Mouse (Mus musculus): ENCODE results near the gene Stx7.
A peak's percentile ranks its signal among the peaks of the same experiment; 100 is the strongest.

Gene Stx7

DNA sequence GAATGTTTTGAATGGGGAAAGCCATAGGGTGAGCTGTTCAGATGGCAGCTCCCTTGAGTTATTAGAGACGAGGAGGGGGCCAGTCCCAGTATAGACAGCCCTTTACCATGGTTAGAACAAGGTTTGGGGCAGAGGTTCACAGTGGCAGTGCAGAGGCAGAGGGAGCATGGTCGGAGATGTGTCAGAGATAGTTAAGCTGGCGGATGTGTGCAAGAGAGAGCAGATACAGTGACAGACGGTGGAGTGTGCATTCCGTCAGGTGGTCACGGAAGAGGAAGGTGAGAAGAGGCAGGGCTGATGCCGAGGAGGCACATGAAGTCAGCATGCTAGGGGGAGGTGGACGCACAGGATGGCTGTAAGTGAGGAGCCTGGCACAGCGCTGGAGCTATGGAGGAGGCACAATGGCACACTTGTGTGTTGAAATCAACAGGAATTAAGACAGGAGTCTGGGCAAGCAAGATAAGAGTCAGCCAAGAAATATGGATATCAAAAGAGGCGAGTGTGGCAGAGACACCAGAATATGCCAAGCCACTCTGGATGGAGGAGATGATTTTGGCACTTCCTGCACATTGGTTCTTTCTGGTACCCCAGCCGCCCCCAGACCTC, 19.0 kb downstream of the Stx7 start:
- no peak for DNase-seq

GRCm38 (mm10) chr10:24168854-24169253, 19.8 kb downstream of the Stx7 start:
- no peak for DNase-seq

DNA sequence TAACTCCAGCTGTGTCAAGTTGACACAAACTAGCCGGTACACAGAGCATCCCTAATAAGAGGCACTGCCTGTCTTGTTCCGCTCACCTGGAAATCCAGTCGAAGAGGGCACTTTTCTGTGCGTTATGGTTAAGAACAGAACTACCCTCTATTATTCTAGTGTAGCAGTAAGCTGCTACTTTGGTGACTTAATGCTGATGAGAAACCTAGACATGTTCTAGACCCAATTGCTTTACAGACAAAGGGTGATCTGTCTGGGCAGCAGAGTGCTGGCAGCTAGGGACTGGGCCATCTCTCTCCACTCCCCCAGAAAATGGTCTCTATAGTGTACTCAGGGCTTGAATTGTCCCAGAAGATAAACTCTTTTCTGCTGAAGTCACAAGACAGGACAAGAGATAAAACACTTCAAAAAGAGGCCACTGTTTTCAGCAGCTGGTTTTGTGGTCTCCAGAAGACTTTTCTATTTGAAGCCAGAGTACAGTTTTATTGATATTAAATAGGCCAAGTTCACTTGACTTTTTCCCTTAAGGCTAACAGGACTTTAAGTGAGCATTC, 22.9 kb downstream of the Stx7 start:
- no peak for DNase-seq

DNA sequence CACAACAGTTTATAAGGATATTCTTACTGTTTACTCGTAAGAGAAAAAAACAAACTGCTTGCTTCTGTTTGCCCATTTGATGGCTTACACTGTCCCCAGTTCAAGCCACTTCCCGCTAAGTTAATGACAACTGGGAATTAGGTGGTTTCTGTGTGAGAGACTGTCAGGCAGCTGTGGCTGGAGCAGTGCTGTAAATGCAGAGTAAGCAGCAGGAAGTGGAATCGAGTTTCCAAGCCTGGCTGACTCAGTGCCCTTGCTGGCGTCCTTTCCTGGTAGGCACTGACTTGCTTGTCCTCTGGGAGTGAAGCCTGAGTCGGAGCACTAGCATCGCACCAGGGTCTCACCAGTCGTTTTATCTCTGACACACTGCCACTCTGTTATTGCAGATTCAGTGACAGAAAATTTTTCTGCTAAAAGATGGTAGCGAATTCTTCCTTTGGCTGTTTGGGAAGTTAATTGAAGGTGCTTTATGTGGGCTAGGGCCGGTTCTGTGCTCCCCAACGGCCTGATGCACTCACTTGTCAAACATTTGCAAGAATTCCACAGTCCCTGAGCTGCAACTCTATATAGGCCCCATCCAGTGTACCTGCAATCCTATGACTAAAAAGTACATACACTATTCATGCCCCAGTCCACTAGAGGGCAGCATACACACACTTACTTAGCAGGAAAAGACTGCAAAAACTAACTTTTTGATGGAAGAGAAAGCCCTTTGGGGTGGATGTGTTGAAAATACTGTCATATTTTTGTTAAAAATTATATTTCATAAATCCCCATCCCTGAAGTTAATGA, 24.3 kb downstream of the Stx7 start:
- peak; percentile 56 for DNase-seq

GRCm38 (mm10) chr10:24190392-24190791, 41.3 kb downstream of the Stx7 start:
- no peak for DNase-seq

- DNase-seq, result no peak
Observed at GRCm38 (mm10) chr10:24191977-24192376, 42.9 kb downstream of the Stx7 start.

DNA sequence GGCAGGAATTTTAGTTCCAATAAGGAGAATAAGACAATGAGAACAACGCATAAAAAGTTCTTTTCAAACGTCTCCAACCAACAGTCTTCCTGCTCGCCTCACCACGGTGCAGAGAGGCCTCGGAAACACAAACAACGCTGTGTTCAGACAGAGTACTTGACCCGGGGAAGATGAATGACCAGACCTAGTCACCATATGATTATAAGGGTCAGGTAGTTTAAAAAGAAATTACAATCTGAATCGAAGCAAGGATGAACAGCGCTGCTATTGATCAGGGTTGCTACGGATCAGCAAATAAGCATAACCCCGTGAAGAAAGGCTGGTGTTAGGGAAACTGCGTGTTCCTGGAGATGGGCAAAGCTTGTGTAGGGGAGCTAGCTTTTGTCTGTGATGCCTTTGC, 50.2 kb downstream of the Stx7 start:
- no peak for DNase-seq

- DNase-seq, result no peak
Observed at GRCm38 (mm10) chr10:24200099-24200498, 51.0 kb downstream of the Stx7 start.

DNA sequence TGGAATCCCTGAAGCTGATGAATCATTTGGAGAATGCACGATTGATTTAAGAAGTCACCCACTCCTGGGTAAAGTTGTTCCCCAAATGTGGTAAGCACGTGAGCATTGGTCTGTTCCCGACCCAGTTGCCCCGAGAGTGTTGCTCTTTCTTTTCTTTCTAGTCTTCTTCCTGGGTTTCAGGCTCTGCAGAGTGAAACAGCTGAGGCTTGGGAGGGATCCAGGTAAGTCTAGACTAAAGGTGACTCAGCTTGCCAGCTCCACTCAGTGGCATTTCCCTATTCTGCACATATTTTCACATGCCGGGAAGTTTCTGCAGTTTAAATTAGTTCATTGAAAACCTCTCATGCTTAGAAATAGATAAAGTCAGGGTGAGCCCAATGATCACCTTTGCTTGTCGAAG, 61.0 kb downstream of the Stx7 start:
- no peak for DNase-seq

DNA sequence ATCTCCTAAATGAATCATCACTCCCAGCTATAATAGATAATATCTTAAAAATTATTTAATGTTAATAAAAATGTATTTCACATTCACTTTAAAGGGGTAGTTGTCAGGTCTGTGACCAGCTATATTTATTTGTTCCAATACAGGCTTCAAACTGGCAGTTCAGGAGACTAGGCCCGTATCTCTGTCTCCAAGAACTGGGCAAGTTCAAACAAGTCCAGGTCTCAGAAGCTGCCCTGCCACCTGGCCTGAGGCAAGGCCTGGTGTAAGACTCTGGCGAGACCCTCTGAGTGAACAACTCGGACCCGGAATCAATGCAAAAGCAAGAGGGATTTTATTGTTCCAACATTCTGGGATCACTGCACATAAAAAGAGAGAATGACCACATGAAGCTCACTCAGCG, 64.2 kb downstream of the Stx7 start:
- no peak for DNase-seq

DNA sequence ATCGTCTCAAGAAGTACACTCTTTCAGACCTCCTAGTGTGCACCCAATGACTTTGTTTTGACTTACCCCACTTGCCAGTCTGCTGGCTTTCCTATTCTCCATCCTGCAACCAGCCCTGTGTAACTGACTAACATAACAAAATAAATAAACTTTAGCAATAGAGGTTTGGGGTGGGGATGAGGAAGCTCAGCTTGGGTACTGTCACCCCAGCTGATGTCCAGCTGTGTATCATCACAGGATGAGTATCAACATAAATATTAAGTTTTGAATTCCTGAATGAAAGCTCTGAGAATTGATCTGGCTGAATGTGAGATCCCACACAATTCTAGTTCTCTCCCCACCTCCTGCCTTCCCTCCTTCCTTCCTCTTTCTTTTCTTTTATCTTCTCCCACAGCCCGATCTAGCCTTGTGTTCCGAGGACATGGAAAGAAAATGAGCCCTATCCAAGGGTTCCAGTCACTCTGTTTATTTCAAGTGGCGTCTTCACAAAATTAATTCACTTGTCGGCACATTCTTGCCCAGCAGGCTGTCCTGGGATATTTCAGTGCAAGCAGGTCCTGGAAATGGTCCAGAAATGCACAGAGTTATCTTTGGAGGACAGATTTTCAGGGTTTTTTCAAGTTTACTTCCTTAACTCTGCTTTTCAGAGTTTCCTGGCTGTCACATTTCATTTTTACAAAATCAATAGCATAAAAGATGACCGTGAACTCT, 68.6 kb downstream of the Stx7 start:
- DNase-seq, result no peak

GRCm38 (mm10) chr10:24220931-24221330, 71.8 kb downstream of the Stx7 start:
- DNase-seq, result no peak

- DNase-seq, result no peak
Observed at GRCm38 (mm10) chr10:24222911-24223310, 73.8 kb downstream of the Stx7 start.

- peak; percentile 43 for DNase-seq
Observed at GRCm38 (mm10) chr10:24223449-24224143, 74.5 kb downstream of the Stx7 start, which contains the start of gene Moxd1. Gene Moxd1 (plus strand): TSS chr10:24223517.

DNA sequence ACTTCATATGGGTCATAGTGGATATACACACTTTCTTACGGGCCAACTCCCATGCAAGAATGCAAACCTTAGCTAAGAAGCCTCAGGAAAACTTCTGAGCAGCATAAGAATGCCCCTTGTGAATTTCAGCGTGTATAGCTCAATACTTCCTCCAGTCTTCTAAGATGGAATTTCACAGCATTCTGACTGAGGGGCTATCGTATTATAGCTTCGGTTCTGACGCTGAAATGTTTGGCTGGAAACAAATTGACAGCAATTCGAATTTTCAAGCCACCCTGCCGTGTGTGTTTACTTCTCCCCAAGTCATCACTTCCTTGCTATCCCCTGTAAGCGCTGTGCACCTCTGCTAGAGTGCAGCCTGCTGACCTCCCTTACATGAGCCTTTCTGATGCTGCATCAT, 75.5 kb downstream of the Stx7 start:
- no peak for DNase-seq

GRCm38 (mm10) chr10:24228318-24229183, 79.4 kb downstream of the Stx7 start:
- no peak for DNase-seq

DNA sequence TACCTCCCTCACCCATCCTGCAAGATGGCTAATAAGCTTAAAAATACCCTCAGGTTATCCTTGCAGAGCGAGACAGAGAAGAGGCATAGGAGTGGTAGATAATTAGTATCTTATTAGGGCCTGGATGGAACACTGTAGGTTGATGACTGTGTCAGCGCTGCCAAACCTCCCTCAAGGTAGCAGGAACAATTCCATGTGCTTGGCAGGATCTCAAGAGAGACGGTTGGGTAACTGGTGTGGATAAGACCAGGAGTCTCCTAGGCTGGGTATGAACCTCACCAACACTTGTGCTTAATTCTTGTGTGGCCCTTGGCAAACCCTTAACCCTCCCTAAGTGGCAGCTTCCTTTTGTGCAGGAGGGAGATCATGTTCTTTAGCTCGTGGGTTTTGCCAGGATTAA, 83.2 kb downstream of the Stx7 start:
- no peak for DNase-seq

- DNase-seq, result peak; percentile 13
Observed at GRCm38 (mm10) chr10:24235426-24236283, 86.6 kb downstream of the Stx7 start.
